Mouse (Mus musculus) embryo, embryonic 9.5 days (tissue): ENCODE results near the gene Ntm.
A peak's percentile ranks its signal among the peaks of the same experiment; 100 is the strongest.

Experiments used
- DNase-seq: peaks from one replicate; pipeline ENCODE4 v3.0.0-alpha.2; 2017; ENCODE audit errors: extremely low spot score

Ntm gene

GRCm38 (mm10) chr9:29884062-29884461 lies 78.9 kb downstream of the Ntm start:
- DNase-seq = no peak

- DNase-seq = no peak
These were observed 81.3 kb downstream of the Ntm start for GRCm38 (mm10) chr9:29881614-29882013.

- DNase-seq = no peak
These were observed 85.4 kb downstream of the Ntm start for GRCm38 (mm10) chr9:29877583-29877982.

- DNase-seq = peak; percentile 25
These were observed 95.2 kb downstream of the Ntm start for GRCm38 (mm10) chr9:29867746-29868145.

- DNase-seq = peak; percentile 2
These were observed 96.1 kb downstream of the Ntm start for GRCm38 (mm10) chr9:29866824-29867223.

- DNase-seq = peak; percentile 40
These were observed 96.8 kb downstream of the Ntm start for GRCm38 (mm10) chr9:29866101-29866500.

GRCm38 (mm10) chr9:29865502-29865901 lies 97.4 kb downstream of the Ntm start:
- no peak for DNase-seq

- DNase-seq = peak; percentile 66
These were observed 98.1 kb downstream of the Ntm start for GRCm38 (mm10) chr9:29864886-29865285.

- DNase-seq = no peak
These were observed 100.5 kb downstream of the Ntm start for GRCm38 (mm10) chr9:29862408-29862807.

- no peak for DNase-seq
These were observed 103.5 kb downstream of the Ntm start for GRCm38 (mm10) chr9:29859256-29860048.

GRCm38 (mm10) chr9:29848735-29849455 lies 114.0 kb downstream of the Ntm start:
- no peak for DNase-seq

GRCm38 (mm10) chr9:29837344-29837743 lies 125.6 kb downstream of the Ntm start:
- DNase-seq = no peak

- no peak for DNase-seq
These were observed 128.0 kb downstream of the Ntm start for GRCm38 (mm10) chr9:29834911-29835310.

GRCm38 (mm10) chr9:29833781-29834180 lies 129.2 kb downstream of the Ntm start:
- DNase-seq = peak; percentile 24

- DNase-seq = peak; percentile 20
These were observed 135.7 kb downstream of the Ntm start for GRCm38 (mm10) chr9:29827240-29827660.

GRCm38 (mm10) chr9:29825236-29825635 lies 137.7 kb downstream of the Ntm start:
- no peak for DNase-seq

GRCm38 (mm10) chr9:29823716-29824115 lies 139.2 kb downstream of the Ntm start:
- no peak for DNase-seq

- no peak for DNase-seq
These were observed 150.3 kb downstream of the Ntm start for GRCm38 (mm10) chr9:29812685-29813084.

- DNase-seq = no peak
These were observed 156.2 kb downstream of the Ntm start for GRCm38 (mm10) chr9:29806790-29807189.

- DNase-seq = no peak
These were observed 158.5 kb downstream of the Ntm start for GRCm38 (mm10) chr9:29804483-29804882.

GRCm38 (mm10) chr9:29803738-29804285 lies 159.1 kb downstream of the Ntm start:
- no peak for DNase-seq

GRCm38 (mm10) chr9:29802990-29803737 lies 159.8 kb downstream of the Ntm start:
- no peak for DNase-seq
